Mouse (Mus musculus) hindbrain, embryonic 11.5 days (tissue): ENCODE data around the gene Zfyve27. TPM values are rescaled to one million over a fixed set of nuclear protein-coding genes. Genes with fewer than 3 reads are reported as not detected.

Experiments
- ATAC-seq: fragments of 200-750 bp; cut with Nextera tagmentation; 2 replicates; pipeline ENCODE4 v1.8.0; 2017; ENCODE audit warnings: mild to moderate bottlenecking, moderate TSS enrichment, moderate library complexity; ENCODE audit not compliant: low FRiP score
- DNase-seq: peaks from one replicate; pipeline ENCODE4 v3.0.0-alpha.2; 2015; ENCODE audit warnings: low spot score
- H3K27ac ChIP-seq: fragments of 300-500 bp; sonication (generic); 2 replicates; pipeline ENCODE4 v1.5.1; 2014; ENCODE audit warnings: mild to moderate bottlenecking, low read depth, low read length
- H3K27me3 ChIP-seq: fragments of 300-500 bp; sonication (generic); 2 replicates; pipeline ENCODE4 v1.6.1; 2014; ENCODE audit warnings: mild to moderate bottlenecking, low read length, moderate library complexity, mixed read lengths; ENCODE audit not compliant: control insufficient read depth, insufficient read depth
- H3K36me3 ChIP-seq: fragments of 300-500 bp; sonication (generic); 2 replicates; pipeline ENCODE4 v1.6.1; 2014; ENCODE audit warnings: mild to moderate bottlenecking, low read length, moderate library complexity, mixed read lengths; ENCODE audit not compliant: control insufficient read depth, insufficient read depth
- H3K4me1 ChIP-seq: fragments of 300-500 bp; sonication (generic); replicated peaks from 2 replicates; pipeline ENCODE4 v1.6.1; 2014; ENCODE audit warnings: low read length, mixed read lengths; ENCODE audit not compliant: control insufficient read depth, insufficient read depth
- H3K4me2 ChIP-seq: fragments of 300-500 bp; sonication (generic); replicated peaks from 2 replicates; pipeline ENCODE4 v1.6.1; 2014; ENCODE audit warnings: mild to moderate bottlenecking, low read depth, low read length
- H3K4me3 ChIP-seq: fragments of 300-500 bp; sonication (generic); 2 replicates; pipeline ENCODE4 v1.5.1; 2014; ENCODE audit warnings: low read depth, low read length
- H3K9ac ChIP-seq: fragments of 300-500 bp; sonication (generic); 2 replicates; pipeline ENCODE4 v1.6.1; 2014; ENCODE audit warnings: low read depth, low read length
- H3K9me3 ChIP-seq: fragments of 300-500 bp; sonication (generic); 2 replicates; pipeline ENCODE4 v1.6.1; 2016; ENCODE audit warnings: low read length; ENCODE audit not compliant: control insufficient read depth
- WGBS: fragments of 180-500 bp; shearing (Covaris S2); extraction: QIAGEN DNeasy Blood & Tissue Kit; methylation state at CpG from one replicate; pipeline ENCODE4 v1.1.7; 2014; 5-methylcytosine and 5-hydroxymethylcytosine counted together
- polyA plus RNA-seq: library from polyadenylated mRNA; unstranded; fragments of >200 nt; fragmentation: Nextera tagmentation; extraction: Ambion mirVana; gene quantifications from 2 replicates; pipeline ENCODE4 v1.2.1, GENCODE M21; 2014

Gene Zfyve27
- 17.8 and 18.4 TPM in 2 replicates for polyA plus RNA-seq

DNA sequence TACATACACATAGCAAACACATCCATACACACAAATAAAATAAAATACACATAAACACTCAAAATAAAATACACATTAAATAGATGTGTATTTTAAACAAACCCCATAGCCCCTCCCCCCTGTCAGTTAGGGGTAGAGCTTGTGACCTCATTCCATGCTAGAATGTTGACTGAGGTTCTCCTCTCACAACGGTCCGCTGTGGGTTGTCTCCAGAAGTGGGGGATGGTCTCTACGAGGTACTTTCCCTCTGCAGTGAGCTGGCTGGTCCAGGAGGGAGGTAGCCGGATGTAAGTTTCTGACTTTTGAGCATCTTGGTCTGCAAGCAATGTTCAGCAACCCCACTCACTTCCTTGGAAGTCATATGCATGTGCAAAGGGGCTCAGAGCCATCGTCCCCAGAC lies at the start of gene Zfyve27:
Gene Zfyve27, plus strand, starts transcription at position 188 of the 400 bp plus-strand sequence.
- Histone ChIP-seq H3K36me3 (no peaks in the 10 kb centered on the region), H3K27ac (no peak within 1 kb of the TSS), H3K4me1 (no peaks in the 10 kb centered on the region; the same call in 1 of the 2 replicates), H3K27me3 (0 out of 2 replicates have a peak, but pooled peaks cover under 1% of the 10 kb centered on the region), H3K9ac (no peak within 1 kb of the TSS), H3K4me3 (no peak within 1 kb of the TSS), H3K9me3 (no peaks in the 10 kb centered on the region), H3K4me2 (no peak within 1 kb of the TSS)
- 71% methylated on average over 5 of the region's 5 CpGs for WGBS
- ATAC-seq: no peak
- no peak for DNase-seq

DNA sequence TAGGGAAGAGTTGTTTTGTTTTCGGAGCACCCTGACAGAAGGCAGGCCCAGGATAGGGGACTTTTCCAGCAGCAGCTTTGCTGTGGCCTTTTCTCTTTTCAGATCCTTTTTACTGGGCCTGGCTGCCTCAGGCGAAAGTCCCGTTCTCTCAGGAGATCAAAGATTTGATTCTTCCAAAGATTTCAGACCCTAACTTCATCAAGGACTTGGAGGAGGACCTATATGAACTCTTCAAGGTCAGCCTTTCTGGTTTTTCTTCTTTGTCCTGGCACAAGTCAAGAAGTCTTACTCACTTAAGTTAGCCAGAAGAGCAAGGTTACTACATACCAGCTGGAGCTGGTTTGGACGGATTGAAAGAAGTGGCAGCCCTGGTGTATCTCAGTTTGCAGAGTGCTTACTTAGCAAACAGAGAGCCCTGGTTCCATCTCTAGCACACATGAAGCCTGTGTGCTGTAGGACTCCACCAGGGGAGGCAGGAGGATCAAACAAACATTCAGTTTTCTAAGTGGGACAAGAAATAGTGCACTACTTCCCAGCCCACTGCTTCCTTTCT lies 47.9 kb upstream of the Zfyve27 start:
- no peaks in the 10 kb centered on the region for H3K4me1 ChIP-seq
- no peaks in the 10 kb centered on the region for H3K27me3 ChIP-seq
- peaks cover 5% of the 10 kb centered on the region; the same call in 1 of the 2 replicates for H3K36me3 ChIP-seq
- H3K9me3 ChIP-seq: no peaks in the 10 kb centered on the region
- DNase-seq (no peak), ATAC-seq (no peak)
- 92% methylated on average over 4 of the region's 4 CpGs for WGBS
- no peak overlapping the region for H3K27ac ChIP-seq
- no peak overlapping the region for H3K4me3 ChIP-seq
- H3K9ac ChIP-seq: no peak overlapping the region
- no peak overlapping the region for H3K4me2 ChIP-seq

DNA sequence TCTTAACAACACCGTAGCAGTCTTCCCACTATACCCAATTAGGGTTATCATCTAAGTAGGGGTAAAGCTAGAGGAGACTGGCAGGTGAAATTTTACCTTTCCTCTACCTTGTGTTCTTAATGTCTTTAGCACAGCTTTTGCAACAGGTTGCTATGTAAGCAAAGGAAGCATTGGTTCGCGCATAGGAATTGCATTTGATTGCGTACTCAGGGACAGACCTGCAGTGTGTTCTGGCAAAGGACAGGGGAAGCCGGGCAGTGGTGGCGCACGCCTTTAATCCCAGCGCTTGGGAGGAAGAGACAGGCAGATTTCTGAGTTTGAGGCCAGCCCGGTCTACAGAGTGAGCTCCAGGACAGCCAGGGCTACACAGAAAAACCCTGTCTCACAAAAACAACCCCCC lies 45.6 kb upstream of the Zfyve27 start:
- H3K9me3 ChIP-seq: no peaks in the 10 kb centered on the region
- peaks cover 12% of the 10 kb centered on the region for H3K36me3 ChIP-seq
- no peak for DNase-seq
- WGBS: 90% methylated on average over 9 of the region's 9 CpGs
- no peak overlapping the region for H3K27ac ChIP-seq
- no peak for ATAC-seq
- no peak overlapping the region for H3K9ac ChIP-seq
- no peaks in the 10 kb centered on the region for H3K27me3 ChIP-seq
- no peak overlapping the region for H3K4me2 ChIP-seq
- H3K4me3 ChIP-seq: no peak overlapping the region
- H3K4me1 ChIP-seq: no peaks in the 10 kb centered on the region

DNA sequence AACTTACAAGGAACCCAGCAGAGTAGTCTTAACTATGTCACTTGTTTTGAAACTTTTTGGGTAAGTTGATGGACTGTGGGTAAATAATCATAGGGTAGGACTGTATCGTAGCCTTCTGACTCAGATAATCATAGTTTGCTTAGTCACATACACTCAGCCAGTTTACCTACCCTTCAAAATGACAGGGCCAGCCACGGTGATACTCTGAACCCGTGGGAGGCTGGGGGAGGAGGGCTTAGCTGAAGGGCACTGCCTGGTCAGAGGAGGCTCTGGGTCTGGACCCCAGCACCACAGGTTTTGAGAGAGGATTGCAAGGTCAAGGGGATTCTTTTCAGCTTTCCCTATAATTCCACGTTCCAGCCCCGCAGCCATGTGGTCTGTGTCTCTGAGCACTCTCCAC lies 45.2 kb upstream of the Zfyve27 start:
- ATAC-seq (no peak), DNase-seq (no peak)
- Histone ChIP-seq H3K9ac (no peak overlapping the region), H3K36me3 (peaks cover 12% of the 10 kb centered on the region), H3K4me2 (no peak overlapping the region), H3K27me3 (no peaks in the 10 kb centered on the region), H3K4me3 (no peak overlapping the region), H3K9me3 (no peaks in the 10 kb centered on the region), H3K27ac (no peak overlapping the region), H3K4me1 (no peaks in the 10 kb centered on the region)
- WGBS: 92% methylated on average over 5 of the region's 5 CpGs

DNA sequence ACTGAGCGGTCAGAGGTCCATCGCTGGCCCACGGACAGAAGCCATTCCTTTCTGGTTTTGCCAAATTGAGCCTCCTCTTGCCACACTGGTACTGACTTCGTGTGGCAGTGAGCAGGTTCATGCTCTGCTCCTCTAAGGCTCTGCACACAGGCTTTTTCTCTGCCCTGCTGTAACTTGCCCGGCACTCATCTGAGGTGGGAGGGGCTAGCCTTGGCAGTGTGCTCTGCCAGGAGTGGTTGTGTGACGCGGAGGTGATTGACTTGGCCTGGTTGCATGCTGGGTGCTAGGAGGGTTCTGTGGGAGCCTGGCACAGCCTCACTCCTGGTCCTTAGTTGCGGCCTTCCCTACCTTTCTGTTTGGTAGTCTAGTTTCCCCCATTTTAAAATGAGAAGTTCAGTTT lies 43.3 kb upstream of the Zfyve27 start:
- Histone ChIP-seq H3K4me2 (no peak overlapping the region), H3K27me3 (no peaks in the 10 kb centered on the region), H3K4me1 (no peaks in the 10 kb centered on the region), H3K27ac (no peak overlapping the region), H3K4me3 (no peak overlapping the region), H3K36me3 (peaks cover 10% of the 10 kb centered on the region), H3K9me3 (no peaks in the 10 kb centered on the region), H3K9ac (no peak overlapping the region)
- 91% methylated on average over 8 of the region's 8 CpGs for WGBS
- ATAC-seq (no peak), DNase-seq (no peak)

DNA sequence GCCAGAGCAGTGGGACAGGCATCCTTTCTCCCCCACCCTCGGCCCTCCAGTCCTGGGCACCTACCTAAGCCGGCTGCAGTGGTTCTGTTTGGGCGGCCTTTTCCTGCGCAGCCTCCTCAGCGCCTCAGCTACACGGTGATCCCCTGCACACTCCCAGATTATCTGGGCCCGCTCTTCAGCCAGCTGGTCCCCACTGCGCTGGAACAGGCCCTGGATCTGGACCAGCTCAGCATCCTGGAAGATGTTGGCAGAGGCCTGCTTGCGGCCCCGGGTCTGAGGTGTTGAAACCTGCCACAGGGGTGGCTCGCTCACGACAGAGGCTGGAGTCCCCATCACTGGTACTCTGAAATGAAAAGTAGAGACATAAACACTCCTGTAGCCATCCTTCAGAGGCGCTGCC lies 39.1 kb upstream of the Zfyve27 start:
- no peak for DNase-seq
- peaks cover 10% of the 10 kb centered on the region for H3K36me3 ChIP-seq
- no peak overlapping the region for H3K4me2 ChIP-seq
- WGBS: 90% methylated on average over 13 of the region's 13 CpGs
- no peak overlapping the region for H3K27ac ChIP-seq
- no peaks in the 10 kb centered on the region for H3K9me3 ChIP-seq
- no peak overlapping the region for H3K9ac ChIP-seq
- H3K27me3 ChIP-seq: 0 out of 2 replicates have a peak, but pooled peaks cover 3% of the 10 kb centered on the region
- ATAC-seq: no peak
- no peak overlapping the region for H3K4me3 ChIP-seq
- no peaks in the 10 kb centered on the region; the same call in 1 of the 2 replicates for H3K4me1 ChIP-seq

DNA sequence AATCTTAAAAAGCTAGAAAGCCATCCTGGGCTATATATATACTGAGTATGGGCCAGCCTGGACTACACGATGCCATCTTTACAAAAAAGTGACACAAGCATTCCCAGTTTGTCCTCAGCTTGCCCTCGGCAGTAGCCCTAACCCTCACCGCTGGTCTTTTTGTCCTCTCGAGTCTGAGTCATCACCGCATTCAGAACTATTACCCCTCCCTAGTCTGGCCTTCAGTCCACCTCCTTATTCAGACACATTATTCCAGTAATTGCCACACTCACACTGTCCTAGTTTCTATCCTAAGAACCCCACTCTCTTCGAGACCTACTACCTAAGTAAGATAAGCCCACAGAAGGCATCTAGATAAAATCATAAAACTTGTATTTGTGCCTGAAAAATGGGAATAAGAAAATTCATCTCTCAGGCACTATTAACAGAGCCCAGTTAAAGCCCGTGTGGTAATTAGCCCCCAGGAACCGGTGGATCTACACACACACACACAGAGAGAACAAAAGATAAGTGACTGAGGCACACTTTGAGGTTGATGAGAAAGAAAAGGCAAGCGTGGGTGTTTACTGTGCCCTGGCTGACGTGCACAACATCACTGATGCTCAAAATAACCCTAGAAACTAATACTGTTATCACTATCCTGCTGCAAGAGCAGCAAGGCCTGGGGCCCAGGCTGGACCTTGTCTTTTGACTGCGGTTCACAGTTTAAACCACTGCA lies 38.1 kb upstream of the Zfyve27 start:
- Histone ChIP-seq H3K4me3 (no peak overlapping the region), H3K9ac (no peak overlapping the region), H3K27ac (no peak overlapping the region), H3K4me2 (no peak overlapping the region), H3K36me3 (peaks cover 8% of the 10 kb centered on the region), H3K27me3 (0 out of 2 replicates have a peak, but pooled peaks cover 3% of the 10 kb centered on the region), H3K4me1 (peaks cover 3% of the 10 kb centered on the region; the same call in 1 of the 2 replicates), H3K9me3 (no peaks in the 10 kb centered on the region)
- ATAC-seq (no peak), DNase-seq (no peak)
- 86% methylated on average over 11 of the region's 11 CpGs for WGBS

DNA sequence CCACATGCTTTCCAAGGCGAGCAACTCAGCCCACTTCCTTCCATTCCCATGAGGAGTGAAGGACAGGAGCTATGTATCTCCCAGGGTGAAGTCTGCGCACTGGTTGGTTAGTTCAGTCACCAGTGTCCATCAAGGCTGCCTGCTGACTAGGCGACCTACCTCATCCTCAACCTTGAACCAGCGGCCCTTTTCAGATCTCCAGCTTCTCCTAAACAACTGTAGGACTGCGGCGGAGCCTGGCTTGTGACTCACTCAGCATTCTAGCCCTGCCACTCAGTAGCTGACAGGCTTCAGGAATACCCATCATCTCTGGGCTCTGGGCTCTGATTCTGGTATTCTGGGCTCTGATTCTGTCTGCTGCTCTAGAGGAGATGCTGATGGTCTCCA lies 37.5 kb upstream of the Zfyve27 start:
- ATAC-seq (no peak), DNase-seq (no peak)
- Histone ChIP-seq H3K27ac (no peak overlapping the region), H3K9ac (no peak overlapping the region), H3K4me1 (peaks cover 3% of the 10 kb centered on the region; the same call in 1 of the 2 replicates), H3K9me3 (no peaks in the 10 kb centered on the region), H3K4me2 (no peak overlapping the region), H3K36me3 (peaks cover 4% of the 10 kb centered on the region), H3K27me3 (0 out of 2 replicates have a peak, but pooled peaks cover 3% of the 10 kb centered on the region), H3K4me3 (no peak overlapping the region)
- 89% methylated on average over 6 of the region's 6 CpGs for WGBS

DNA sequence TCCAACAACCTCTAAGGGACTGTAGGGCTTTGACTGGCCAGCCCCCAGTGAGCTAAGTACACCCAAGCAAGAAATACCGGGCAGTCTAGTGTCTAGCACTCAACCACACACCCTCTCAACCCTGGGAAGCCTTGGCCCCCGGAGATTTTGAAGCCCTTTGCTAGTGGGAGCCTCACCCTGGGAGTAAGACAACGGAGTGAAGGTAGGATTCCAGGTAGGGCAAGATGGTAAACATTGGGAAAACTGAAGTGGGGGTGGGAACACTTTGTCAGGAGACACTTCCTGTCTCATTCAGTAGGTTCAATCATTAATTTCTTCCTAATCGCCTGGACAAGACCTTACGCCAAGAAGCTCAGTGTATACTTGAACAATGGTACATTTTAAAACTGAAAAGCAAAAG lies 36.7 kb upstream of the Zfyve27 start:
- no peak overlapping the region for H3K4me2 ChIP-seq
- 0 out of 2 replicates have a peak, but pooled peaks cover 3% of the 10 kb centered on the region for H3K27me3 ChIP-seq
- no peaks in the 10 kb centered on the region for H3K9me3 ChIP-seq
- DNase-seq (no peak), ATAC-seq (no peak)
- no peak overlapping the region for H3K4me3 ChIP-seq
- no peak overlapping the region for H3K27ac ChIP-seq
- no peak overlapping the region for H3K9ac ChIP-seq
- WGBS: 89% methylated on average over 5 of the region's 5 CpGs
- no peaks in the 10 kb centered on the region for H3K36me3 ChIP-seq
- H3K4me1 ChIP-seq: peaks cover 3% of the 10 kb centered on the region; the same call in 1 of the 2 replicates
